Mouse (Mus musculus) right cerebral cortex, adult 18-20 months (tissue): ENCODE data around the gene Parvg.
A peak's percentile ranks its signal among the peaks of the same experiment; 100 is the strongest.

Source experiments
- DNase-seq: peaks from one replicate; pipeline ENCODE4 v3.0.0; 2022; ENCODE audit warnings: mixed read lengths

Parvg gene

GRCm38 (mm10) chr15:84305333-84305732 lies 18.5 kb upstream of the Parvg start:
- no peak for DNase-seq

- DNase-seq = no peak
These were observed 13.6 kb upstream of the Parvg start for GRCm38 (mm10) chr15:84310271-84310670.

- no peak for DNase-seq
These were observed 12.3 kb upstream of the Parvg start for GRCm38 (mm10) chr15:84311295-84312085.

- DNase-seq = no peak
These were observed 10.8 kb upstream of the Parvg start for GRCm38 (mm10) chr15:84312878-84313565.

GRCm38 (mm10) chr15:84313566-84313878 lies 10.3 kb upstream of the Parvg start:
- DNase-seq = no peak

GRCm38 (mm10) chr15:84314420-84315080 lies 9.3 kb upstream of the Parvg start:
- DNase-seq = no peak

- no peak for DNase-seq
These were observed 8.4 kb upstream of the Parvg start for GRCm38 (mm10) chr15:84315276-84316046.

- DNase-seq = no peak
These were observed 4.4 kb upstream of the Parvg start for GRCm38 (mm10) chr15:84319393-84319792.

- DNase-seq = no peak
These were observed 2.2 kb upstream of the Parvg start for GRCm38 (mm10) chr15:84321544-84322174.

GRCm38 (mm10) chr15:84324870-84325553 lies 1.2 kb downstream of the Parvg start:
- DNase-seq = no peak

GRCm38 (mm10) chr15:84325736-84326135 lies 1.9 kb downstream of the Parvg start:
- DNase-seq = no peak

- no peak for DNase-seq
These were observed 5.0 kb downstream of the Parvg start for GRCm38 (mm10) chr15:84328870-84329269.

- DNase-seq = no peak
These were observed 6.1 kb downstream of the Parvg start for GRCm38 (mm10) chr15:84329940-84330339.

- DNase-seq = no peak
These were observed 7.3 kb downstream of the Parvg start for GRCm38 (mm10) chr15:84331066-84331612.

- DNase-seq = no peak
These were observed 12.5 kb downstream of the Parvg start for GRCm38 (mm10) chr15:84336281-84336817.

GRCm38 (mm10) chr15:84337599-84337998 lies 13.8 kb downstream of the Parvg start:
- DNase-seq = peak; percentile 44

- DNase-seq = no peak
These were observed 17.1 kb downstream of the Parvg start for GRCm38 (mm10) chr15:84340926-84341325.

- DNase-seq = no peak
These were observed 24.9 kb downstream of the Parvg start for GRCm38 (mm10) chr15:84348769-84349168.

- DNase-seq = no peak
These were observed 26.3 kb downstream of the Parvg start for GRCm38 (mm10) chr15:84349915-84350738.

GRCm38 (mm10) chr15:84351342-84351741 lies 27.5 kb downstream of the Parvg start:
- DNase-seq = no peak
